Mouse (Mus musculus) embryonic fibroblast, embryonic 13.5 days (primary cell): ENCODE data around the gene Dnase1.

Source experiments
- CTCF ChIP-seq: IDR thresholded peaks from 2 replicates; pipeline ENCODE4 v1.5.1; 2011; ENCODE audit warnings: mild to moderate bottlenecking, control low read depth, low read length, moderate library complexity, borderline replicate concordance; ENCODE audit not compliant: insufficient read depth
- POLR2A ChIP-seq: IDR thresholded peaks from 2 replicates; pipeline ENCODE4 v1.6.1; 2011; ENCODE audit warnings: low read depth, mild to moderate bottlenecking, control low read depth, low read length, moderate library complexity

- no peak for TF ChIP-seq CTCF
- no peak for TF ChIP-seq POLR2A
These were observed 15.5 kb upstream of the Dnase1 start for GRCm38 (mm10) chr16:4021241-4021640.
